Mouse (Mus musculus) neural tube, embryonic 14.5 days (tissue): ENCODE measurements around the gene Lrrfip1. TPM values are rescaled to one million over a fixed set of nuclear protein-coding genes. Genes with fewer than 3 reads are reported as not detected.

ENCODE experiments used
- ATAC-seq: fragments of 200-750 bp; cut with Nextera tagmentation; 2 replicates; pipeline ENCODE4 v1.8.0; 2017; ENCODE audit warnings: low read depth, mild to moderate bottlenecking, moderate TSS enrichment, moderate library complexity
- H3K27ac ChIP-seq: fragments of 300-500 bp; sonication (generic); 2 replicates; pipeline ENCODE4 v1.5.1; 2014; ENCODE audit warnings: low read depth, mild to moderate bottlenecking, control low read depth, low read length, moderate library complexity, mixed read lengths
- H3K27me3 ChIP-seq: fragments of 300-500 bp; sonication (generic); 2 replicates; pipeline ENCODE4 v1.6.1; 2014; ENCODE audit warnings: low read length; ENCODE audit not compliant: control insufficient read depth, insufficient read depth
- H3K36me3 ChIP-seq: fragments of 300-500 bp; sonication (generic); 2 replicates; pipeline ENCODE4 v1.6.1; 2014; ENCODE audit warnings: low read length, mixed read lengths; ENCODE audit not compliant: control insufficient read depth, insufficient read depth
- H3K4me1 ChIP-seq: fragments of 300-500 bp; sonication (generic); 2 replicates; pipeline ENCODE4 v1.6.1; 2014; ENCODE audit warnings: low read length; ENCODE audit not compliant: control insufficient read depth, insufficient read depth
- H3K4me2 ChIP-seq: fragments of 300-500 bp; sonication (generic); 2 replicates; pipeline ENCODE4 v1.6.1; 2014; ENCODE audit warnings: mild to moderate bottlenecking, low read depth, low read length, control low read depth
- H3K4me3 ChIP-seq: fragments of 300-500 bp; sonication (generic); 2 replicates; pipeline ENCODE4 v1.5.1; 2014; ENCODE audit warnings: low read depth, low read length, control low read depth, mixed read lengths
- H3K9ac ChIP-seq: fragments of 300-500 bp; sonication (generic); replicated peaks from 2 replicates; pipeline ENCODE4 v1.6.1; 2014; ENCODE audit warnings: low read depth, mild to moderate bottlenecking, control low read depth, low read length, mixed read lengths
- H3K9me3 ChIP-seq: fragments of 300-500 bp; sonication (generic); 2 replicates; pipeline ENCODE4 v1.6.1; 2016; ENCODE audit warnings: low read length; ENCODE audit not compliant: control insufficient read depth
- WGBS: fragments of 180-500 bp; shearing (Covaris S2); extraction: QIAGEN DNeasy Blood & Tissue Kit; methylation state at CpG from one replicate; pipeline ENCODE4 v1.1.7; 2014; 5-methylcytosine and 5-hydroxymethylcytosine counted together
- polyA plus RNA-seq: library from polyadenylated mRNA; unstranded; fragments of >200 nt; fragmentation: Nextera tagmentation; extraction: Ambion mirVana; gene quantifications from 2 replicates; pipeline ENCODE4 v1.2.1, GENCODE M21; 2014

The Lrrfip1 gene
- polyA plus RNA-seq, 1 experiment from 2014 or later: 50.4 TPM

DNA sequence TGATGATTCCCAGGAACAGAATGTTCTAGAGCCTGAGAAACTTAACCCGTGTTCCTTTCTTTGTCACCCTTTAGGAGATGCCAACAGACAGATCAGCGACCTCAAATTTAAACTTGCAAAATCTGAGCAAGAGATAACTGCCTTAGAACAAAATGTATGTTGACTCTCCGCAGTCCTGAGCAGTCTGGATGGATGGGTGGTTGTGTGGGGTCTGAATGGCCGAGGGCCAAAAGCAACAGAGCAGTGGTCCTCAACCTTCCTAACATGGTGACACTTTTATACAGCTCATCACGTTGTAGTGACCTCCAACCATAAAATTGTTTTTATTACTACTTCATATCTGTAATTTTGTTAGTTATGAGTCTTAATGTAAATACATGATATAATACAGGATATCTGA lies 124.5 kb downstream of the Lrrfip1 start:
- Histone ChIP-seq H3K27me3 (no peaks in the 10 kb centered on the region), H3K9me3 (no peaks in the 10 kb centered on the region), H3K36me3 (peaks cover 15% of the 10 kb centered on the region), H3K27ac (no peak overlapping the region), H3K4me1 (no peaks in the 10 kb centered on the region), H3K9ac (no peak overlapping the region), H3K4me2 (no peak overlapping the region), H3K4me3 (no peak overlapping the region)
- WGBS: 93% methylated on average over 5 of the region's 5 CpGs
- no peak for ATAC-seq

DNA sequence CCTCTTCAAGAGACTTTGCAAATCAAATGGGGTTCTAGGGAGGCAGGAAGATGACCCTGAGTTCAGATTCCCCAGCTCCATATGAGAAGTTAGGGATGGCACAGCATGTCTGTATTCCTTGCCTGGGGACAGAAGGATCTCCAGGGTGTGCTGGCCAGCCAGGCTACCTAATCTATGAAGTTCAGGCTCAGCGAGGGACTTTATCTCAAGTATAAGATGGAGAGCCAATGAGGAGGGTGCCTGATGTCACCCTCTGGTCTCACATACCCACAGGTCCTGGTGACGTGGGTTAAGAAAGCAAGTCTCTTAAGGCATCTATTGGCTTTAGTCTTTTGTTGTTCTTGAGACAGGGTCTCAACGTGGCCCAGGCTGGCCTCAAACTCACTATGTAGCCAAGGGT lies 124.9 kb downstream of the Lrrfip1 start:
- Histone ChIP-seq H3K9me3 (no peaks in the 10 kb centered on the region), H3K9ac (no peak overlapping the region), H3K4me2 (no peak overlapping the region), H3K27ac (no peak overlapping the region), H3K4me1 (no peaks in the 10 kb centered on the region), H3K4me3 (no peak overlapping the region), H3K36me3 (peaks cover 15% of the 10 kb centered on the region), H3K27me3 (no peaks in the 10 kb centered on the region)
- ATAC-seq: no peak
- WGBS: 92% methylated on average over 3 of the region's 3 CpGs

DNA sequence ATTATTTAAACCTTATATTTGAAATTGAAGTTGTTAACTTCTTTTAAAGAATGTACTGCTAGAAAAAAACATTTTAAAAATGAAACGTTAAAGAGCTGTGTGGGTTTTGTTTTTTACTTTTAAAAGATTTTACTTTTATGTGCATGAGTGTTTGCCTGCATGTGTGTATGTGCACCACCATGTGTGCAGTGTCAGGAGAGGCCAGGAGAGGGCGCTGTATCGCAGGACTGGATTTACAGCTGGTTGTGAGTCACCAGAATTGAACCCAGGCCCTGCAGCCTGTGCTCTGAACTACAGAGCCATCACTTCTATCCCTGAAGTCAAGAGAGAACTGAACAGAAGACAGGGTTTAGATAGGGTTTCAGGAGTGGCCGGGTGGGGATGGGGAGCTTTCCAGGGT lies 130.3 kb downstream of the Lrrfip1 start:
- no peak for ATAC-seq
- 89% methylated on average over 4 of the region's 4 CpGs for WGBS
- Histone ChIP-seq H3K4me2 (no peak overlapping the region), H3K4me3 (no peak overlapping the region), H3K36me3 (peaks cover 10% of the 10 kb centered on the region; the same call in 1 of the 2 replicates), H3K9ac (no peak overlapping the region), H3K27me3 (no peaks in the 10 kb centered on the region), H3K4me1 (no peaks in the 10 kb centered on the region), H3K9me3 (no peaks in the 10 kb centered on the region), H3K27ac (no peak overlapping the region)

DNA sequence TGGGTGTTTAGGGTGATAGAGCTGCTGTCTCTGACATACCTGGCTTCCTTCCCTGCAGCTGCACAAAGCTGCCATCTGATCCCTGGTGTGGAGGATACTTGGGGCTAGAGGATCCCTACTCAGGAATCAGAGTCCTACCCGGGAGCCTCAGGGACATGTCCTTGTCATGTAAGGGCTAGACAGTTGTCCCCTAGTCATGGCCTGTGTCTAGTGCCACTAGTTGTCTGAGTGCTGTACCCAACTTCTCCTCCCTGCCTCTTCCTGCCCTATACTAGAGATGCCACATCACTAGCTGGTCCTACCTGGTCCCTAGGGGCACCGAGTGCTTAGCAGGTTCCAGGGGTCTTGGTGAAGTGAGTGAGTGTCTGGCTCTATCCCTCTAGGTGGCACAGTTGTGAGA lies 138.5 kb downstream of the Lrrfip1 start:
- Histone ChIP-seq H3K27me3 (no peaks in the 10 kb centered on the region), H3K9me3 (no peaks in the 10 kb centered on the region), H3K4me3 (no peak overlapping the region), H3K27ac (no peak overlapping the region), H3K4me2 (no peak overlapping the region), H3K9ac (no peak overlapping the region), H3K4me1 (no peaks in the 10 kb centered on the region), H3K36me3 (no peaks in the 10 kb centered on the region)
- WGBS: 87% methylated on average over 2 of the region's 2 CpGs
- ATAC-seq: no peak

DNA sequence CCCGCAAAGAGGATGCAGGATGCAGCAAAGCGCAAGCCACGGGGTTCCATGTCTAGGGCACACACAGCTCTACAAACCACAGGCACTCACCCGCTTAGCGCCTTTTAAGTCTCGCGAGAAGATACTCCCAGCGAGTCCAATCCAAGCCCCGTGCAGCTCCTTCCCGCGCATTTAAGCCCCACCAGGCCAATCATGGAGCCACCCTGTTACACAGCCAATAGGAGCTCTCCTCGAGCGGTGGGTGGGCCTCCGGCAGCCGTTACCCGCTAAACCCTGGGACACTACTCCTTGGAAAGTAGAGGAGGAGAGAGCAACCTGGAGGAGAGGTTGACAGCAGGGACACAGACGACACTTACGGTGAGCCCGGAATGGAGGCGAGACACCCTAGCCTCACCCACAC lies 146.3 kb downstream of the Lrrfip1 start, which contains the start of gene Rbm44:
TSS of gene Rbm44 (plus strand) at position 277 of the 400 bp plus-strand sequence.
- no peaks in the 10 kb centered on the region for H3K4me1 ChIP-seq
- no peak for ATAC-seq
- 74% methylated on average over 20 of the region's 20 CpGs for WGBS
- no peak within 1 kb of the TSS for H3K27ac ChIP-seq
- no peaks in the 10 kb centered on the region for H3K36me3 ChIP-seq
- no peaks in the 10 kb centered on the region for H3K9me3 ChIP-seq
- H3K9ac ChIP-seq: no peak within 1 kb of the TSS
- H3K27me3 ChIP-seq: no peaks in the 10 kb centered on the region
- no peak within 1 kb of the TSS for H3K4me3 ChIP-seq
- H3K4me2 ChIP-seq: no peak within 1 kb of the TSS

DNA sequence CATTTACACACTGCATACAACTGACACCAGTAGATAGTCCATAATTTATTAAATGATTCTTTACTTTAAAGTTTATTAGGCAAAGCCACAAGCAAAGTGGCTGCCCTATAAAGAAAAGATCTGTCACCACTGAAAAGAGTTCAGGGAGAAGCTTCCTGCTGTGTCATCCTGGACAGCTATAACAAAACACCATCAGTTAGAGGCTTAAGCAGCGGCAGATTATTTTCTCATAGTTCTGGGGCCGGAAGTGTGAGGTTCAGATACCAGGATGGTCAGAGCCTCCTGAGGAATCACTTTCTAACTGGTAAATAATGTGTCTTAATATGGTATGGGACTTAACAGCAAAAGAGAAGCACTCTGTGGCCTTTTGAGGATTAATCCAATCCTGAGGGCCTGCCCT lies 153.0 kb downstream of the Lrrfip1 start:
- H3K9ac ChIP-seq: no peak overlapping the region
- no peaks in the 10 kb centered on the region for H3K4me1 ChIP-seq
- no peak overlapping the region for H3K4me2 ChIP-seq
- H3K27ac ChIP-seq: no peak overlapping the region
- no peak for ATAC-seq
- no peaks in the 10 kb centered on the region for H3K27me3 ChIP-seq
- H3K9me3 ChIP-seq: no peaks in the 10 kb centered on the region
- 76% methylated on average over 2 of the region's 2 CpGs for WGBS
- H3K36me3 ChIP-seq: no peaks in the 10 kb centered on the region
- no peak overlapping the region for H3K4me3 ChIP-seq

DNA sequence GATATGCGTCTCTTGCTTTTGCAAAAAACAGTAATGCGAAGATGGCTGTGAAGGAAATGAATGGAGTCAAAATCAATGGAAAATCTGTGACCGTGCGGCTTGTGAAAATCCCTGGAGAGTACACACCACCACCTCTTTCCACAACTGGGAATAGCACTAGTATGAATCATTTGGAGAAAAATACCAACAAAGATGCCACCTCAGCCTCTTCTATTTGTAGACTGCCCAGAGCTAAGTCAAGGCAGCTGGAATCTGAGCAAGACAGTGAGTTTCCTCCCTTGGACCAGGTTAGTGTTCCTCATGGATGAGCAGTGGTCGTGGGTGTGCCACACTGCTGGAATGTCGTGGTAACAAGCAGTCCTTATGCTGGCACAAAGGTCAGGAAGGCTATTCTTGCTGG lies 168.3 kb downstream of the Lrrfip1 start:
- H3K9ac ChIP-seq: no peak overlapping the region
- 83% methylated on average over 6 of the region's 6 CpGs for WGBS

DNA sequence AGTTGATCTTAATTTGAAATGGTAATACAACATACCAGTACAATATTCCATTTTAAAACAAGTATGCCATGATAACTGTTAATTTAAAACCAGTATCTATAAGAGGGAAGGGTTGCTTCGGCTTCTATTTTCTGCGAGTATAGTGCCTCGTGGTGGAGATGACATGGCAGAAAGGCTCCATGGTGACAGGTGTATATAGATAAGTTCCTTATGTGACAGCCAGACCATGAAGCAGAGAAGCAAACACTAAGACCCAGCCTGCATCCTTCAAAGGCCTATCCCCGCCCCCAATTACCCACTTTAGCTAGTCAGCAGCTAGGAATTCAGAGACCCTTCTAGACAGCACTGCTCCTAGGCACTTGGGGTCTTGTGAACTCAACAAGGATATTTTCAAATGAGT lies 170.6 kb downstream of the Lrrfip1 start:
- no peak for ATAC-seq
- no peak overlapping the region for H3K27ac ChIP-seq
- no peaks in the 10 kb centered on the region for H3K36me3 ChIP-seq
- no peaks in the 10 kb centered on the region for H3K9me3 ChIP-seq
- WGBS: 97% methylated on average over 4 of the region's 4 CpGs
- H3K27me3 ChIP-seq: no peaks in the 10 kb centered on the region
- H3K4me2 ChIP-seq: no peak overlapping the region
- H3K4me3 ChIP-seq: no peak overlapping the region
- H3K9ac ChIP-seq: no peak overlapping the region
- no peaks in the 10 kb centered on the region for H3K4me1 ChIP-seq

More for the DNA sequence above, 168.3 kb downstream of the Lrrfip1 start:
- no peak overlapping the region for H3K4me2 ChIP-seq
- no peak overlapping the region for H3K27ac ChIP-seq
- H3K9me3 ChIP-seq: no peaks in the 10 kb centered on the region
- H3K4me3 ChIP-seq: no peak overlapping the region
- H3K36me3 ChIP-seq: no peaks in the 10 kb centered on the region
- H3K4me1 ChIP-seq: no peaks in the 10 kb centered on the region
- H3K27me3 ChIP-seq: no peaks in the 10 kb centered on the region
- ATAC-seq: no peak

DNA sequence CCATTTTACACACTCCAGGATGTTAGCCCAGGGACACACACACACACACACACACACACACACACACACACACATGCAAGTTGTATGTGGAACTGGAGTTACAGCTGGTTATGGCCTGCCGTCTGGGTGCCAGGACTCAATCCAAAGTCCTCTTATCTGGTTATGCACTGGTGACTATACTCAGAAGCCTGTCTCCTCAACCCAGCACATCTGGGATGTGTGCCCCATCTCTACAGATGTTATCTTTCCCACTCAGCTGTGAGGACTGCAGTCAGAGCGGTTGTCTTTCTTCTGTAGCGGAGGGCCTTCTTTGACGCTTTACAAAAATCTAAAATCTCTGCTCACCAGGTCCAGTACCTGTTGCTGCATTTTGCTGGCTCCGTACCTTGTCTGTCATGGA lies 176.3 kb downstream of the Lrrfip1 start:
- H3K9ac ChIP-seq: no peak overlapping the region
- WGBS: 92% methylated on average over 5 of the region's 5 CpGs
- no peaks in the 10 kb centered on the region; the same call in 1 of the 2 replicates for H3K27me3 ChIP-seq
- H3K4me2 ChIP-seq: no peak overlapping the region
- no peak overlapping the region for H3K27ac ChIP-seq
- no peaks in the 10 kb centered on the region for H3K9me3 ChIP-seq
- no peak overlapping the region for H3K4me3 ChIP-seq
- no peak for ATAC-seq
- H3K36me3 ChIP-seq: no peaks in the 10 kb centered on the region
- H3K4me1 ChIP-seq: peaks cover under 1% of the 10 kb centered on the region; the same call in 1 of the 2 replicates
